Mouse (Mus musculus): Measurements from ENCODE around the gene Map2k7.
A peak's percentile ranks its signal among the peaks of the same experiment; 100 is the strongest.

Gene Map2k7

DNA sequence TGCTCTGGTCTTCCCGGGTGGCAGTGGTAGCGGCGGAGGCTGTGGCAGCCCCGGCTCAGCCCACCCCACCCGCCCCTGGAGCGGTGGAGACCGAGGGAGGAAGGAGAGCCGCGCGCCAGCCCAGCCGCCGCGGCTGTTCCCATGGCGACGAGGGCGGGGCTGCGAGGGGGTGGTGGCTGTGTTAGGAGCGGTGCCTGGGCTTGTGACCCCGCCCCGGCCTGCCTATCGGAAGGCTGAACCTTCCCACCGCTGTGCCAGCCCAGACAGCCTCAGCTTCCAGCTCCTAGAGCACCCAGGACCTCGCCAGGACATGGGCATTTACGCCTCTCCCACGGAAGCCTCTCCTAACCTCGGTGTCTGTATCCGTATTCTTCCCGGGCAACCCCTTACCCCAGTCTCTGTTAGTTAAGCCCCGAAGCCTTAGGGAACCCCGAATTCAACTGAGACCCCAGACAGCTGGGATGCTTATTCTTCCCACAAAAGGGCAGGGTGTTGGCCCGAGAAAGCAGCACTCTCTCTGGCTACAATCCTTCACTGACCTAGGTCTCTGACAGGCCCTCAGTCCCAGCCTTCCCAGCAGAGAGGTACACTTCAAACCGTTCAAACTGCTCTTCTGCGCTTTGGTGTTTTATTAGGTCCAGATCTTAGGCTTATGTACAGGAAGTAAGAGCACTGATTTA is 20.7 kb downstream of the Map2k7 start, which contains the start of gene Ctxn1:
Gene Ctxn1, minus strand, starts transcription at position 150 of the 680 bp plus-strand sequence.
- peak; percentile 96 for DNase-seq (ENCODE audit: low read depth, low spot score)

GRCm38 (mm10) chr8:4259805-4260170 is 21.2 kb downstream of the Map2k7 start:
- no peak for DNase-seq (ENCODE audit: low read depth, low spot score)

DNA sequence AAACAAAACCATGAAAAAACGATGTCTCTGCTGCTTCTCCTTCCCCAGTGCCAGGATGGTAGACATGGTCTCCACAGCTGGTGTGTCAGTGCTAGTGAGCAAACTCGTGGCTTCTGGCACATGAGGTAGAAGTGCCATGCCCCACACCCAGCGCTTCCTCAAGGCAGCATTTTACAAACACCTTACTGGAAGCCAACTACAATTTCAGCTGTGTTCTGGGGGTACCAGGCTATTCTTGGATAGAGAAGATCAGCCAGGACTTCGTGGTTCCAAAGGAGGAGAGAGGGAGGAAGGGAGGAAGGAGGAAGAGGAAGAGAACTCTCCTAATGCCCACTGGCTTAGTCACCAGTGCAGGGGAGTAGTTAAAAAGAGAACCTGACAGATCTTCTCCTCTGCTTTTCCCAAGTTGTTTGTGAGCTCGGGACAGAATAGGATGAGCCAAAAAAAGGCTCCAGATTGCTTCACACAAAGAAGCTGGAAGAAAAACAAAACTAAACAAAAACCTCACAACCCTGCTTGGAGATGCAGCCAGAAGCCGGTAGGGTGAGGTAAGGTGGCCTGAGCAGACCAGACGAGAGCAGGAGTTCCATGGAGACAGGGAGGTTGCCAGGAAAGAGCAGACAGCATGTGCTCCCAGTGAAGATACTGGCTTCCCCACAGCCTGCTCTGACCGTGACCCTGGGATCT is 24.7 kb downstream of the Map2k7 start:
- DNase-seq (ENCODE audit: low read depth, low spot score) = no peak

DNA sequence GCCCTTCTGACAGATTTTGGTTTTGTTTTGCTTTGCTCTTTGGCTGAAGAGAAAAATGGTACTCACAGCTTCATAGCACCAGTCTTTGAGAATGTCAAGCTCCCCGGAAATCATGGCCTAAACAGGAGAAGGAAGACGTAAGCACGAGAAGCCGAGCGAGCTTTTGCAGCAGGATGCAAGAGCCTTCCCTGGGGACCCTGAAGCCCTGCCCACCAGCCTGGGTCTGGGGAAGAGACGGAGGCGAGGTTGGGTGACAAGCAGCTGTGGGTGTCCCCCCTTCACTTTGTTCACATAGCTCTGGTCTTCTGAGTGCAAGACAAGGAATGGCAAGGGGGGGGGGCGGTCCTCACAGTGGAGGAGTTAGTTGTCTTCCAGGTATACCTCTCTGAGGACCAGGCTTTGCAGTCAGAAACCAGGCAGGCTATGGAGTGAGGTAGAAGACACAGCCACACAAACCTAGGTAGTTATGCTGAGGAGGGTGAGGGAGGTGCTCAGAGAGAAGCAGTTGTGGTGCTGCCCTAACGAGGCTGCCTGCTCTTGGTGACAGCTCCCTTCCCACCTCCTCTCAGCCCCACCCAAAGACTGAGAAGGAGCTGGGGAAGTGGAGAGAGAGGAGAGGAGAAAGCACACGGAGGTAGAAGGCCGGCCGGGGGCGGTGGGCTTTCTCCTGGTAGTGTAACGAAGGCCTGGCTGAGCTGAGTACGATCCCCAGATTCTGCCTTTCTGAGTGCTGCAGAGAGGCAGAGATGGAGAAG is 26.8 kb downstream of the Map2k7 start:
- no peak for DNase-seq (ENCODE audit: low read depth, low spot score)

DNA sequence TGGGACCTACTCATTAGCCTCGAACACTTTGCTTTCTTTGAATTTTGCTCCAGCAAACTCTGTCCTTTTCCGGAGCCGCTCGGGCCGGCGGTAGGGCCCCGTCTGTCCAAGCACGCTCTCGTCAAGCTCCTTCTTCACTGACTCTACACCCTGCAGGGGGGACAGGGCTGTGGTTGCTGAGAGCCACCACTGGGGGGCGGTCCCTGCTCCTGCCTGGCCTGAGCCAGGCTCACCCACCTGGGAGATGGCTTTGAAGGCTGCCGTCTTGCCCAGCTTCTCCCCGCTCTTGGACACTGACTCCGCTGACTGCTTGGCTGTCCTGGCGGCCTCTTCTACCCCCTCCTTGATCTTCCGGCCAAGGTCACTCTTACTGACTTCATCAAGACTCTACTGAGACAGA is 29.1 kb downstream of the Map2k7 start:
- no peak for DNase-seq (ENCODE audit: low read depth, low spot score)

DNA sequence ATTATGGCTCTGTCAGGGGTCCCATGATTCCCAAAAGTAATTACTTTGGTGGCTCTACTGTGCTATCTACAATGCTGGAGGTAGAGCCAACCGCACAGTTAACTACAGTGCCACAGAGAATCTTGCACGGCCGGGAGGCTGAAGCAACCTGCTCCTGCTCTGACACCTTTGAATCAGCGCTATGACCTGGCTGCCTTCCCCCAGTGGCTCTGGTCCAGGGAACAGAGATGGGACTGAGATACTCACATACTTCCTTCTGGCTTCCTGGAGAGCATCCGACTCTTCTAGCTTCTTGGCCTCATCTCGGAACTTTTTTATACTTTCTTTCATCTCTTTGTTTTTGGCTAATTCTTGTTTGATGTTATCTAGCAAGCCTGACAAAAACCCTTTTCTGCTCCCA is 31.1 kb downstream of the Map2k7 start:
- no peak for DNase-seq (ENCODE audit: low read depth, low spot score)

DNA sequence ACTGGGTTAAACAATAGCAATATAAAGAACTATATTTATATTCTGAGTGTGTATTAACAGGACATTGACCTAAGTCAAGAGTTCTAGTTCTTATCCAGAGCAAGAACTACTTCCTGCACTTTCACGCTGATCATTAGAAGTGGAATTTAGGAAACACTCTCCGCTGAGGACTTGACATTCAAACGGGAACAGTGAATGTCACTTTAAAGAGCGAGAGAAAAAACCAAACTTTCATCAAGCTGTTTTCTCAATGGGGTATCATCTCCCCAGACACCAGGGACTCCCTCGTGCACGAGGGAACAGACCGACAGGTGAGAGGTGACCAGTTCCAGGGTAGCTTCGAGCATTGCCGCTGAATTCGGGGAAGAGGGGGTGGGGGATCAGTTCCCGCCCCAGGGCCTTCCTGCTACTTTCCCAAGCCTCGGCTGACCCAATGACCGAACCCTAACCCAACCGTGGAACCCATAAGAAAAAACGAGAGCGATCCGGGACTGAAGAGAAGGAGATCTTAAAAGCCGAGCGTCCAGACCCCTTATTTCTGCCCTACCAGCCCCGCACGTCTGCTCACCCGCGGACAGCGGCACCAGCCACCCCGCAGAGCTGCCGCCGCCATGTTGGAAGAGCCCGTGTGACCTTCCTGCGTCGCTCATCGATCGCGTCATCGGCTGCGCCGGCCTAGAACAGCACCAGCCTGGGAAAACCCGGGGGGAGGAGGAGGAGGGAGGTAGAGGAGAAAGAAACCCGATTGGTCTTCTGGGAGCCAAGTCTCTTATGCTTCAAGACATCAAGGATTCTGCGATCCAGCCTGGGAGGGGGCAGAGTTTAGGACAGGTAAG is 37.0 kb downstream of the Map2k7 start, which contains the start of gene Timm44:
Gene Timm44, minus strand, starts transcription at position 639 of the 836 bp plus-strand sequence.
- peak; percentile 98 for DNase-seq (ENCODE audit: low read depth, low spot score)

DNA sequence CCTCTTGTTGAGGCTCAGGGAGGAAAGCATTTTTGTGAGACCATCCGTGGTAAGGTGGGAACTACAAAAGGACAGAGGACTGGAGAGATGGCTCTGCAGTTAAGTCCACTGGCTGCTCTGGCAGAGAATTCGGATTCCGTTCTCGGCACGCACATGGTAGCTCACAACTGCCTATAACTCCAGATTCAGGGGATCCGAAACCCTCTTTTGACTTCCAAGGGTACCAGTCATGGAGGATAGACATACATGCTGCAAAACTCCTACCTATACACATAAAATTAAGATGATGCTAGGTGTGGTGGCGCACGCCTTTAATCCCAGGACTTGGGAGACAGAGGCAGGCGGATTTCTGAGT is 37.5 kb downstream of the Map2k7 start:
- no peak for DNase-seq (ENCODE audit: low read depth, low spot score)

- no peak for DNase-seq (ENCODE audit: low read depth, low spot score)
These were observed 54.2 kb downstream of the Map2k7 start for GRCm38 (mm10) chr8:4292738-4293137.

Measured in 3T3-L1 (cell line).